Mouse (Mus musculus) neural tube, embryonic 12.5 days (tissue): ENCODE results near the gene Hnrnpm. TPM values are rescaled to one million over a fixed set of nuclear protein-coding genes. Genes with fewer than 3 reads are reported as not detected.

ENCODE experiments used
- ATAC-seq: fragments of 200-750 bp; cut with Nextera tagmentation; 2 replicates; pipeline ENCODE4 v1.8.0; 2017; ENCODE audit warnings: low read depth, mild to moderate bottlenecking, moderate TSS enrichment, moderate library complexity; ENCODE audit not compliant: low FRiP score
- H3K27ac ChIP-seq: fragments of 300-500 bp; sonication (generic); 2 replicates; pipeline ENCODE4 v1.5.1; 2016
- H3K27me3 ChIP-seq: fragments of 300-500 bp; sonication (generic); replicated peaks from 2 replicates; pipeline ENCODE4 v1.6.1; 2016; ENCODE audit warnings: mild to moderate bottlenecking
- H3K36me3 ChIP-seq: fragments of 300-500 bp; sonication (generic); 2 replicates; pipeline ENCODE4 v1.6.1; 2016; ENCODE audit warnings: mild to moderate bottlenecking
- H3K4me1 ChIP-seq: fragments of 300-500 bp; sonication (generic); 2 replicates; pipeline ENCODE4 v1.6.1; 2016
- H3K4me2 ChIP-seq: fragments of 300-500 bp; sonication (generic); replicated peaks from 2 replicates; pipeline ENCODE4 v1.6.1; 2016; ENCODE audit warnings: mild to moderate bottlenecking
- H3K4me3 ChIP-seq: fragments of 300-500 bp; sonication (generic); 2 replicates; pipeline ENCODE4 v1.5.1; 2016
- H3K9ac ChIP-seq: fragments of 300-500 bp; sonication (generic); 2 replicates; pipeline ENCODE4 v1.6.1; 2016; ENCODE audit warnings: mild to moderate bottlenecking
- H3K9me3 ChIP-seq: fragments of 300-500 bp; sonication (generic); 2 replicates; pipeline ENCODE4 v1.6.1; 2016; ENCODE audit warnings: mild to moderate bottlenecking
- WGBS: fragments of 180-500 bp; shearing (Covaris S2); methylation state at CpG from one replicate; pipeline ENCODE4 v1.1.7; 2016; 5-methylcytosine and 5-hydroxymethylcytosine counted together
- polyA plus RNA-seq: library from polyadenylated mRNA; unstranded; fragments of >200 nt; fragmentation: Nextera tagmentation; extraction: Ambion mirVana; gene quantifications from 2 replicates; pipeline ENCODE4 v1.2.1, GENCODE M21; 2016

The Hnrnpm gene
- polyA plus RNA-seq, 1 experiment from 2014 or later, result 408 TPM

DNA sequence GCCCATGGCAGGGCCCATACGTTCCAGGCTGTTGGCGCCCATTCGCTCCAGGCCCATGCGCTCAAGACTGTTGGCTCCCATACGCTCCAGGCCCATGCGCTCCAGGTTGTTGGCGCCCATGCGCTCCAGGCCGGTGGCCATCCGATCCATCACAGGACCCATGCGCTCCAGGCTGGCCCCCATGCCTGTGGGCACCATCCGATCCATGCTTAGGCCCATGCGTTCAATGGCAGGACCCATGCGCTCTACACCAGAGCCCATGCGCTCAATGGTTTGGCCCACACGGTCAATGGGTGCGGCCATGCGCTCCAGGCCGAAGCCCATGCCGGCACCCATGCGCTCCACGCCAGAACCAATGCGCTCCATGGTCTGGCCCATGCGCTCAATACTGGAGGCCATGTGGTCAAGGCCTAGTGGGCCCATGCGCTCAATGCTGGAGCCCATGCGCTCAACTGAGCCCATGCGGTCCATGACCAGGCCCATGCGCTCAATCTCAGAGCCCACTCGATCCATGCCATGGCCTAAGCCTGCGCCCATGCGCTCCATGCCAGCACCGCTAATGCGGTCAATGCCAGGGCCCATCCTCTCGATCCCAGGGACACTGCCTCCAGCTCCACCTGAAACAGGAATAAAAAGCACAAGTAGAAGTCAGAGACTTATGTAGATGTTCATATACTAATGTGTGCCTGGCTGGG is 36.7 kb downstream of the Hnrnpm start:
- H3K27me3 ChIP-seq, result no peaks in the 10 kb centered on the region
- H3K9ac ChIP-seq, result no peak overlapping the region
- peaks cover 95% of the 10 kb centered on the region for H3K36me3 ChIP-seq
- ATAC-seq, result no peak
- H3K4me1 ChIP-seq, result no peaks in the 10 kb centered on the region
- WGBS, result 98% methylated on average over 34 of the region's 34 CpGs
- no peaks in the 10 kb centered on the region for H3K9me3 ChIP-seq
- no peak overlapping the region for H3K4me3 ChIP-seq
- no peak overlapping the region for H3K4me2 ChIP-seq
- no peak overlapping the region for H3K27ac ChIP-seq

DNA sequence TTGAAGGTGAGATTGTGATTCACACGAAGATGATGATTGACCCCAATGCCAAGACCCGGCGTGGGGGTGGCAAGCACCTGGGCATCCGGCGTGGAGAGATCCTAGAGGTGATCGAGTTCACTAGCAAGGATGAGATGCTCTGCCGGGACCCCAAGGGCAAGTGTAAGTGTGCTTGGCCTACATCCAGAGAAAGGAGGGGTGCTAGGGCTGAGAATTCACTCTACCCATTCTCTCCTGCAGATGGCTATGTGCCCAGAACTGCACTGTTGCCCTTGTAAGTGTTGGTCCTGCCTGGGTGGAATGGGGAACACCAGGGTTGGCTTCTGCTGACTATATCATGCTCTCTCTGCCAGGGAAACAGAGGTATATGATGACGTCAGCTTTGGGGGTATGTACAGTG is 41.6 kb downstream of the Hnrnpm start:
- H3K36me3 ChIP-seq, result peaks cover 79% of the 10 kb centered on the region
- H3K27ac ChIP-seq, result no peak overlapping the region
- H3K4me2 ChIP-seq, result no peak overlapping the region
- no peaks in the 10 kb centered on the region for H3K9me3 ChIP-seq
- no peak overlapping the region for H3K9ac ChIP-seq
- no peaks in the 10 kb centered on the region for H3K4me1 ChIP-seq
- no peak overlapping the region for H3K4me3 ChIP-seq
- no peaks in the 10 kb centered on the region for H3K27me3 ChIP-seq
- 97% methylated on average over 8 of the region's 8 CpGs for WGBS
- no peak for ATAC-seq

DNA sequence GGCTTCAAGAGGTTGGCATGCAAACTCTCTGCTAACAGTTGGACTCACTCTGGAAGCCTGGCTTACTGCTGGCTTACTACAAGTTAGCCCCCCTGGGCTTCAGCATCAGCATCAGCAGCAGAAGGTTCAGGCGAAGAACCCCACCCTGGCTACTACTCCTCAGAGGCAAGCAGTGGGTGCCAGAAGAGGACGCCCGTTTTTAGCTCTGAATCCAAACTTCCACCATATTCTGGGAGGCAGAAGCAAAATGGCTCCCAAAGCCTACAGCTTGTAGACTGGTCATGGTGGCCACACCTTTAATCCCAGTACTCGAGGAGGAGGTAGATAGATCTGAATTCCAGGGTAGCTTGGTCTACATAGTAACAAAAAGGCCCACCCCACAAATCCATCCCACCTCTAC is 42.6 kb downstream of the Hnrnpm start:
- no peaks in the 10 kb centered on the region for H3K9me3 ChIP-seq
- no peak overlapping the region for H3K9ac ChIP-seq
- H3K36me3 ChIP-seq, result peaks cover 69% of the 10 kb centered on the region
- no peak for ATAC-seq
- H3K4me3 ChIP-seq, result peak overlapping the region; percentile 0; the same call in 1 of the 2 replicates
- no peak overlapping the region for H3K27ac ChIP-seq
- no peaks in the 10 kb centered on the region for H3K27me3 ChIP-seq
- H3K4me2 ChIP-seq, result no peak overlapping the region
- no peaks in the 10 kb centered on the region for H3K4me1 ChIP-seq
- 98% methylated on average over 4 of the region's 4 CpGs for WGBS

- Histone ChIP-seq H3K4me1 (no peaks in the 10 kb centered on the region), H3K4me2 (no peak overlapping the region), H3K9me3 (no peaks in the 10 kb centered on the region), H3K27ac (no peak overlapping the region), H3K4me3 (no peak overlapping the region), H3K9ac (no peak overlapping the region), H3K27me3 (no peaks in the 10 kb centered on the region), H3K36me3 (peaks cover 36% of the 10 kb centered on the region)
- 67% methylated on average over 6 of the region's 6 CpGs for WGBS
- no peak for ATAC-seq
Observed at GRCm38 (mm10) chr17:33639743-33640142, 46.9 kb downstream of the Hnrnpm start.

- no peak for ATAC-seq
- WGBS, result 87% methylated on average over 4 of the region's 4 CpGs
- no peak within 1 kb of the TSS for H3K9ac ChIP-seq
- H3K36me3 ChIP-seq, result peaks cover 16% of the 10 kb centered on the region; the same call in 1 of the 2 replicates
- no peak within 1 kb of the TSS for H3K4me3 ChIP-seq
- no peak within 1 kb of the TSS for H3K4me2 ChIP-seq
- H3K9me3 ChIP-seq, result no peaks in the 10 kb centered on the region
- no peaks in the 10 kb centered on the region for H3K27me3 ChIP-seq
- no peaks in the 10 kb centered on the region for H3K4me1 ChIP-seq
- no peak within 1 kb of the TSS for H3K27ac ChIP-seq
Observed at GRCm38 (mm10) chr17:33637516-33638276, 49.0 kb downstream of the Hnrnpm start, which contains the start of gene Pram1. Pram1 (plus strand) TSS chr17:33638056.

DNA sequence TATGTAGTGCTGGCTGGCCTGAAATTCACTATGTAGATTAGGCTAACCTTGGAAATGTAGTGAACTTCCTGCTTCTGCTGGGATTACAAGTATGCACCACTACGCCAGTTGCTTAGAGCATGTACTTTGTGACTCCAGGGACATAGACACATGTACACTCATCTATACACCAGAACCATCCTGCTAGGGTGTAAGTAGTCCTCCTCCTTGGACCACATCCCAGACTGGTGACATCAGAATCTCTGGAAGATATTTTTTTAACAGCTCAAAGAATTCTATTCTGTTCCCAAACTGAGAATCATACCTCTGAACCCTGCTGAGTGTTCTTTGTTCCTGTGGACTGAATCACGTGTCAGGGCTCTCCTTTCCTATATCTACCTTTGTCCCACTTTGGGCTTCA is 49.6 kb downstream of the Hnrnpm start:
- ATAC-seq, result no peak
- H3K4me1 ChIP-seq, result no peaks in the 10 kb centered on the region
- H3K4me2 ChIP-seq, result no peak overlapping the region
- no peak overlapping the region for H3K4me3 ChIP-seq
- no peak overlapping the region for H3K27ac ChIP-seq
- H3K27me3 ChIP-seq, result no peaks in the 10 kb centered on the region
- WGBS, result 90% methylated on average over 2 of the region's 2 CpGs
- no peak overlapping the region for H3K9ac ChIP-seq
- peaks cover 13% of the 10 kb centered on the region for H3K36me3 ChIP-seq
- no peaks in the 10 kb centered on the region for H3K9me3 ChIP-seq

GRCm38 (mm10) chr17:33631796-33632195 is 54.9 kb downstream of the Hnrnpm start:
- no peak overlapping the region for H3K4me2 ChIP-seq
- peaks cover 14% of the 10 kb centered on the region for H3K4me1 ChIP-seq
- H3K27ac ChIP-seq, result no peak overlapping the region
- H3K9me3 ChIP-seq, result no peaks in the 10 kb centered on the region
- 94% methylated on average over 5 of the region's 5 CpGs for WGBS
- no peak overlapping the region for H3K9ac ChIP-seq
- no peak overlapping the region for H3K4me3 ChIP-seq
- peaks cover 20% of the 10 kb centered on the region for H3K36me3 ChIP-seq
- no peaks in the 10 kb centered on the region for H3K27me3 ChIP-seq
- no peak for ATAC-seq

DNA sequence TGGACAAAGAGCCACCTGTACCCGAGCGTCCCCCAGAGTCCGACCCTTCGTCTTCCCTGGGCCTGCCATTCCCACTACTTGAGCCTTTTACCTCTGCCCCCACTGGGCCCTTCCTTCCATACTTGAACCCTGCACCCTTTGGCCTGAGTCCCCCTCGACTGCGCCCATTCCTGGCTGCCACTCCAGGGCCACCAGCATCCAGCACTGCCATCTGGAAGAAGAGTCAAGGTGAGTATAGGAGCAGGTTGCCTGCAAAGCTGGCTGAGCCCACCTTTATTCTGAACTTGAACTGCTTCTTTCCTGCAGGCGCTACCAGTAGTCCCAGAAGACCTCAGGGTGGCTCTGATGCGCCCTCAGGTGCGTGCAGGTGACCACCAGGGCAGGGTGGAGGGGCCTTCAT is 55.4 kb downstream of the Hnrnpm start:
- WGBS, result 97% methylated on average over 9 of the region's 9 CpGs
- Histone ChIP-seq H3K9me3 (no peaks in the 10 kb centered on the region), H3K27ac (no peak overlapping the region), H3K4me3 (no peak overlapping the region), H3K36me3 (peaks cover 20% of the 10 kb centered on the region), H3K4me1 (peaks cover 14% of the 10 kb centered on the region), H3K27me3 (no peaks in the 10 kb centered on the region), H3K9ac (no peak overlapping the region), H3K4me2 (no peak overlapping the region)
- no peak for ATAC-seq

- 85% methylated on average over 13 of the region's 13 CpGs for WGBS
- Histone ChIP-seq H3K27me3 (no peaks in the 10 kb centered on the region), H3K27ac (no peak overlapping the region), H3K9me3 (no peaks in the 10 kb centered on the region), H3K36me3 (peaks cover 20% of the 10 kb centered on the region), H3K9ac (0 out of 2 replicates have a peak overlapping the region, but pooled peaks have one; percentile 83), H3K4me2 (peak overlapping the region; percentile 75), H3K4me3 (no peak overlapping the region), H3K4me1 (peaks cover 14% of the 10 kb centered on the region)
- no peak for ATAC-seq
Observed at GRCm38 (mm10) chr17:33630171-33630895, 56.3 kb downstream of the Hnrnpm start.

DNA sequence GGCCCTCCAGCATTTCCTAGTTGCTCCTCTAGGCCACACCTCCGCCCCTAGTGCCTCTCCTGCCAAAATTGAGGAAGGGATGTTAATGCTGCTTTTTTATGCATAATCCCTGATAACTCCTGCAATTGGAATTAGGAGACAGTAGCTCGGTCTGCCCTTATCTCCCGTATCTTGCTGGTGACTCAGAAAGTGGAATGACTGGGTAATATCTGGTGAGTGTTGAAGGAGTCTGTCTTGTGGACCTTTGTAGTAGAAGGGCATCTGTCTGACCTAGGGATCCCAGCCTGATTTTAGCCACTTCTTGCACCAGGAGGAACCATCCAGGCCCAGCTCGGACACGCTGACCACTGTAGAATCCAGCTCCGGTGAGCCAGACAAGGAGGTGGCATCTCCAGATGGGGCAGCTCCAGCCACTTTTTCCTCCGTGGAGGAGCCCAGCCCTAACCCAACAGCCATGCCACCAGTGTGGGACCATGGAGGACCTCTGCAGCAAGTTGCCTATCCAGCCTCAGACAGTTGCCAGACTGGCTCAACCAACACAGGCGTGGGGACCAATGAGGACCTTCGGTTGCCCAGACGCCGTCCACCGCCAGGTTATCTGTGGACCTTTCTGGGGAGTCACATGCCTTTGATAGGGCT is 57.1 kb downstream of the Hnrnpm start:
- Histone ChIP-seq H3K36me3 (peaks cover 20% of the 10 kb centered on the region), H3K4me3 (peak overlapping the region; percentile 60), H3K4me1 (peaks cover 14% of the 10 kb centered on the region), H3K9me3 (no peaks in the 10 kb centered on the region), H3K9ac (peak overlapping the region; percentile 83), H3K27me3 (no peaks in the 10 kb centered on the region), H3K4me2 (peak overlapping the region; percentile 75), H3K27ac (peak overlapping the region; percentile 88; the same call in 1 of the 2 replicates)
- WGBS, result 76% methylated on average over 12 of the region's 12 CpGs
- ATAC-seq, result peak; percentile 19; the same call in 1 of the 2 replicates

DNA sequence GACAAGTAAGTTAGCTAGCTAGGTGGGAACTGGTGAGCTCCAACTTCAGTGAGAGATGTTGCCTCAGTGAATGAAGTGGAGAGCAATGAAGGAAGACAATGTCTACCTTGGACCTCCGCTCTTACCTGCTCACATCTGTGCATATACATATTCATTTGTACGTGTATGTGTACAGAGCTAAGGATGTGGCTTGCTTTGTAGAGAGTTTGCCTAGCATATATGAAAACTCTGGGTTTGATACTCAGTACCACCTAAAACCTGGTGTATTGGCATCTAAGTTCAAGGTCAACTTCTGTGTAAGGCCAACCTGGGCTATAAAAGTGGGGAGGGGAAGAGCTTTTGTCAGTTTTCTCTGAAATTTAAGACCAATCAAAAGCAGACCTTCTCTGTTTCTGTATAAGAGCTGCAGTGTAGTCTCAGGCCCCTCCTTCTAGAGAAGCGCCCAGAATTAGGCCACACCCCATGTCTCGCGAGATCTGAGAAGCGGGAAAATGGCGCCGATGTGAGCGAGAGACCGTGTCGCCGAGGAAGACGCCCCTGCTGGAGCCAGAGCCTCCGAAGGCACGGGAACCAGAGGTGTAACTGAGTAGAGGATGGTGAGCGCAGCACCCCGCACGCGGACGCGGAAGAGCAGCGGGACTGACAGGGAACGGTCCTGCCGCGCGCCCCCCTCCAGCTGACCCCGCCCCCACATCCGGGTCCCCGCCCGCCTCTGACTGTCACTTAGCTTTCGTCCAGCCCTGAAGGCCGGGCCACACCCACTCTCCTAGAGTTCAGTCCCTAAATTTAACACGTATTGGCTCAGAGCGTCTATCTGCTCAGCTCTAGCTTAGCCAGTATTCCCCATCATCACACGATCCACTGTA is 57.8 kb downstream of the Hnrnpm start, which contains the start of gene Zfp414:
Gene Zfp414 (plus strand): TSS at position 470 of the 866 bp plus-strand sequence.
- WGBS, result 3% methylated on average over 35 of the region's 35 CpGs
- Histone ChIP-seq H3K27ac (peak within 1 kb of the TSS; percentile 88), H3K4me2 (peak within 1 kb of the TSS; percentile 75), H3K36me3 (peaks cover 20% of the 10 kb centered on the region), H3K9ac (peak within 1 kb of the TSS; percentile 83), H3K9me3 (no peaks in the 10 kb centered on the region), H3K4me1 (peaks cover 14% of the 10 kb centered on the region), H3K4me3 (peak within 1 kb of the TSS; percentile 60), H3K27me3 (no peaks in the 10 kb centered on the region)
- ATAC-seq, result peak; percentile 96
